Mouse (Mus musculus) liver, adult 2 months (tissue): ENCODE measurements around the gene Tas2r121. TPM values are rescaled to one million over a fixed set of nuclear protein-coding genes. Genes with fewer than 3 reads are reported as not detected.
"Not testable (repeated sequence)": the region's sequence is repeated elsewhere in the genome, so short reads cannot be mapped to it uniquely, and the experiment has no call there.

ENCODE experiments used
- DNase-seq: peaks from one replicate; pipeline ENCODE4 v3.0.0-alpha.2; 2011; ENCODE audit warnings: low read depth, low spot score; ENCODE audit errors: extremely low read depth
- H3K27ac ChIP-seq: fragments of 200-500 bp; replicated peaks from 2 replicates; pipeline ENCODE4 v1.5.1; 2012; ENCODE audit warnings: low read depth, mild to moderate bottlenecking, control low read depth, inconsistent platforms, low read length; ENCODE audit not compliant: insufficient read depth
- H3K27me3 ChIP-seq: fragments of 200-500 bp; 2 replicates; pipeline ENCODE4 v1.6.1; 2012; ENCODE audit warnings: mild to moderate bottlenecking, moderate library complexity, low read length, inconsistent platforms; ENCODE audit not compliant: control insufficient read depth, insufficient read depth
- H3K36me3 ChIP-seq: fragments of 200-500 bp; 2 replicates; pipeline ENCODE4 v1.6.1; 2012; ENCODE audit warnings: low read length, inconsistent platforms; ENCODE audit not compliant: control insufficient read depth, insufficient read depth
- H3K4me1 ChIP-seq: fragments of 200-500 bp; 2 replicates; pipeline ENCODE4 v1.6.1; 2011; ENCODE audit warnings: low read length; ENCODE audit not compliant: control insufficient read depth, insufficient read depth
- H3K4me3 ChIP-seq: fragments of 200-500 bp; 2 replicates; pipeline ENCODE4 v1.5.1; 2011; ENCODE audit warnings: low read depth, mild to moderate bottlenecking, control low read depth, low read length, moderate library complexity; ENCODE audit not compliant: insufficient read depth
- H3K79me2 ChIP-seq: fragments of 200-500 bp; 2 replicates; pipeline ENCODE4 v1.6.1; 2012; ENCODE audit warnings: inconsistent platforms, mild to moderate bottlenecking, low read length, moderate library complexity; ENCODE audit not compliant: control insufficient read depth, insufficient read depth
- H3K9ac ChIP-seq: fragments of 200-500 bp; 2 replicates; pipeline ENCODE4 v1.6.1; 2012; ENCODE audit warnings: low read depth, mild to moderate bottlenecking, control low read depth, inconsistent platforms, low read length
- CTCF ChIP-seq: fragments of 200-500 bp; IDR thresholded peaks from 2 replicates; pipeline ENCODE4 v1.5.1; 2011; ENCODE audit warnings: low read depth, low read length, control low read depth
- POLR2A ChIP-seq: fragments of 200-500 bp; IDR thresholded peaks from 2 replicates; pipeline ENCODE4 v1.6.1; 2011; ENCODE audit warnings: low read length, control low read depth; ENCODE audit not compliant: insufficient read depth; ENCODE audit errors: extremely low read depth
- WGBS: fragments of 180-500 bp; shearing (Covaris S2); methylation state at CpG from one replicate; pipeline ENCODE4 v1.1.7; 2018; 5-methylcytosine and 5-hydroxymethylcytosine counted together
- polyA plus RNA-seq: library from polyadenylated mRNA; depleted of rRNA; stranded (reverse); fragments of >200 nt; gene quantifications from 2 replicates; pipeline ENCODE4 v1.2.3, GENCODE M21; 2012; rRNA removed
- total RNA-seq: library from RNA; depleted of rRNA; stranded (reverse); fragments of >200 nt; gene quantifications from 2 replicates; pipeline ENCODE4 v1.2.3, GENCODE M21; 2014; rRNA removed

Tas2r121 gene
- not detected in 2 replicates for total RNA-seq
- not detected in 2 replicates for polyA plus RNA-seq

DNA sequence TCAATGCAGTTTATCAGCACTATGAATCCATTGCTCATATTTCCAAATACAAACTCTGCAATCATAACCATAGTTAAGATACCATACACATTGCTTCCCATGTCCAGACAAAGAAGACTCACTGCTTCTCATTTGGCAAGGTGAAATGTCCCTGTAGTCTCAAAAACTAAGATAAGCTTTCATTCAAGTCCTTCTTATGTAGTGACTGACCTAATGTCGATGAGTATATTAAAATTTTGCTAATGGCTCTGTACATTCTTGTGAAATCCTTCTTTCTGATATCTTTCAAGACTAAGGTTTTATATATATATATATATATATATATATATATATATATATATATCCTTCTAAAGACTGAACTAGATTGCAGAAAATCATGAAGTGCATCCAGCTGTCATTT, at the start of gene Tas2r121:
Gene Tas2r121, minus strand, starts transcription at position 101 of the 400 bp plus-strand sequence.
- Histone ChIP-seq H3K9ac (no peak within 1 kb of the TSS), H3K4me1 (no peaks in the 10 kb centered on the region), H3K36me3 (no peaks in the 10 kb centered on the region), H3K27ac (no peak within 1 kb of the TSS), H3K27me3 (no peaks in the 10 kb centered on the region), H3K4me3 (no peak within 1 kb of the TSS), H3K79me2 (no peaks in the 10 kb centered on the region)
- no peak for TF ChIP-seq CTCF
- no peak for TF ChIP-seq POLR2A
- no peak for DNase-seq
- 67% methylated on average over 1 of the region's 1 CpGs for WGBS

DNA sequence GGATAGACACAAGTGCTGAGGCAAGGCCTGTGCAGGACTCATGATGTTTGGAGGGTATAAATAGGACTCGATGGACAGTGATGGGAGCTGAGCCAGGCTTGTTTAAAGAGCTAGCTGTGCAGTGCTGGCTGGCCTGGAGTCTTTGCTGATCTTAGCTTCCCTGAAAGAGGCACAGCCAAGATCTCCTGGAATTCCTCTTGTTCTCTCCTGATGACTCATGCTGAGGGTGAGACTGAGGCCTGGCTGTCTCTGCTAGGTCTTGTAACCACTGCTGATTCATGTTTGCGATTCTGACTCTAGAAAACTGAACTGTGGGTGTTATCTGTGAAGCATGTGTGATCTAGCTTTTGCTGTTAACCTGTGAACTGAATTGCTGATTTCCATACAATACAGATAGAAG, 49.4 kb upstream of the Tas2r121 start:
- TF ChIP-seq CTCF (no peak), POLR2A (no peak)
- Histone ChIP-seq H3K4me1 (no peaks in the 10 kb centered on the region), H3K79me2 (no peaks in the 10 kb centered on the region), H3K27ac (no peak overlapping the region), H3K36me3 (no peaks in the 10 kb centered on the region), H3K27me3 (no peaks in the 10 kb centered on the region), H3K4me3 (no peak overlapping the region), H3K9ac (no peak overlapping the region)
- no peak for DNase-seq
- 72% methylated on average over 2 of the region's 2 CpGs for WGBS

DNA sequence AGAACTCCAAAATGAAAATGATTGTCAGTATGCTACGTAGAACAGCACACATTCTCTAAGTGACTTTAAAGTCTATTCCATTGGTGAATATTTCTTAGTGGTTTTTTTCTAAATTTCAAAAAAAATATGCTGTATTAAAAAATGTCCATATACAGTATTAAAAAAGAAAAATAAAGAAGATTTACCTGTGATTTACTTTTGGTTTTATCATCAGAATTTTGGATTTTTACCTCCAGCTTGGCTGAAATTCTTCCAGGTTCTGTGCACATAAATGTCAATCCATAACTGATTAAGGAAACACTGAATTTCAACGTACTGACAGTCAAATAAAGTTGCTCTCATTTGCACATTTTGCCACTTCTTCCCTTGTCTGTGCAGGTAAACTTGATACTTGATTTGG, 37.1 kb upstream of the Tas2r121 start, which contains the start of gene Tas2r115:
Gene Tas2r115, minus strand, starts transcription at position 101 of the 400 bp plus-strand sequence.
- Histone ChIP-seq H3K36me3 (no peaks in the 10 kb centered on the region), H3K27ac (no peak within 1 kb of the TSS), H3K9ac (no peak within 1 kb of the TSS), H3K4me3 (no peak within 1 kb of the TSS), H3K79me2 (no peaks in the 10 kb centered on the region), H3K4me1 (no peaks in the 10 kb centered on the region), H3K27me3 (no peaks in the 10 kb centered on the region)
- DNase-seq, result no peak
- 59% methylated on average over 2 of the region's 2 CpGs for WGBS
- TF ChIP-seq POLR2A (no peak), CTCF (no peak)

DNA sequence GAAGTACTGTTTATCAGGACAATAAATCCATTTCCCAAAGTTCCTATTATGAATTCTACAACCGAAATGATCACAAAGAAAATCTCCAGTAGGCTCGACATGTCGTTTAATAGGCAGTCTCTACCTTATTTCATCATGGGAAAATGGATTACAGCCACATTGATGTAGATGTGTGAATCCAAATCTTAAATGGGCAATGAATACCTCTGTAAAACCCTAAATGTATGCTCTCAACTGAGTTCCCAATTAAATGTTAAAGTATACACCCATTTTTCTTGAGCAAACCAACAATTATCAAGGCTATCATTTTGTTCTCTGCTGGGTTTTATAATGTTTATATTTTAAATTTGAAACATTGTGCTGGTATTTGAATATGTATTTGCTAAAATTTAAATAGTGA, 11.0 kb upstream of the Tas2r121 start, which contains the start of gene Tas2r122:
Gene Tas2r122, minus strand, starts transcription at position 101 of the 400 bp plus-strand sequence.
- Histone ChIP-seq H3K36me3 (no peaks in the 10 kb centered on the region), H3K79me2 (no peaks in the 10 kb centered on the region), H3K27me3 (no peaks in the 10 kb centered on the region), H3K9ac (no peak within 1 kb of the TSS), H3K27ac (no peak within 1 kb of the TSS), H3K4me3 (no peak within 1 kb of the TSS), H3K4me1 (no peaks in the 10 kb centered on the region)
- DNase-seq, result no peak
- 70% methylated on average over 3 of the region's 3 CpGs for WGBS
- TF ChIP-seq POLR2A, result no peak
- no peak for TF ChIP-seq CTCF

- not testable (repeated sequence) for H3K79me2 ChIP-seq, DNase-seq, H3K27ac ChIP-seq, H3K9ac ChIP-seq, H3K4me3 ChIP-seq, H3K4me1 ChIP-seq, H3K27me3 ChIP-seq, H3K36me3 ChIP-seq
- WGBS, result 80% methylated on average over 7 of the region's 7 CpGs
Measured at GRCm38 (mm10) chr6:132691596-132691995, 9.2 kb downstream of the Tas2r121 start.

DNA sequence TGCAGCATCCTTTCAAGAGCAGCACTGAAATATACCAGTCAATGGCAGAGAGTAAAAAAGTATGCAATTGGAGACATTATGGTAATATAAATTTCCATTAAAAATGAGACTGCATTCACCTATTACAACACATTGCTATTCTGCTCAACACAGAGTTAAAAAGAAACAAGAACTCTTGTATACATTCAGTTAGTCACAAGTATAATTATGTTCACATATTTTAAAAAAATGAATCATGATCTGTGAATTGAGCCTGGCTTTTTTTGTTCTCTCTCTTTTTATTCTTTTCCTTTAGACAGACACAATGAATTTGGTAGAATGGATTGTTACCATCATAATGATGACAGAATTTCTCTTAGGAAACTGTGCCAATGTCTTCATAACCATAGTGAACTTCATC, 44.2 kb downstream of the Tas2r121 start, which contains the start of gene Tas2r120:
Gene Tas2r120, plus strand, starts transcription at position 301 of the 400 bp plus-strand sequence.
- no peak for DNase-seq
- Histone ChIP-seq H3K27ac (no peak within 1 kb of the TSS), H3K4me1 (no peaks in the 10 kb centered on the region), H3K27me3 (no peaks in the 10 kb centered on the region), H3K79me2 (no peaks in the 10 kb centered on the region), H3K4me3 (no peak within 1 kb of the TSS), H3K36me3 (no peaks in the 10 kb centered on the region), H3K9ac (no peak within 1 kb of the TSS)
- TF ChIP-seq POLR2A, result no peak
- no peak for TF ChIP-seq CTCF
